Mouse (Mus musculus) intestine, postnatal 0 days (tissue): ENCODE measurements around the gene Slc16a4. TPM values are rescaled to one million over a fixed set of nuclear protein-coding genes. Genes with fewer than 3 reads are reported as not detected.

Source experiments
- ATAC-seq: fragments of 200-750 bp; cut with Nextera tagmentation; 2 replicates; pipeline ENCODE4 v1.8.0; 2017; ENCODE audit warnings: mild to moderate bottlenecking, moderate TSS enrichment, moderate library complexity
- H3K27ac ChIP-seq: fragments of 300-500 bp; sonication (generic); 2 replicates; pipeline ENCODE4 v1.5.1; 2014; ENCODE audit warnings: mild to moderate bottlenecking, low read depth, low read length, moderate library complexity
- H3K27me3 ChIP-seq: fragments of 300-500 bp; sonication (generic); replicated peaks from 2 replicates; pipeline ENCODE4 v1.6.1; 2014; ENCODE audit warnings: low read length, mixed read lengths; ENCODE audit not compliant: control insufficient read depth, insufficient read depth
- H3K36me3 ChIP-seq: fragments of 300-500 bp; sonication (generic); 2 replicates; pipeline ENCODE4 v1.6.1; 2014; ENCODE audit warnings: mild to moderate bottlenecking, moderate library complexity; ENCODE audit not compliant: control insufficient read depth, insufficient read depth
- H3K4me1 ChIP-seq: fragments of 300-500 bp; sonication (generic); replicated peaks from 2 replicates; pipeline ENCODE4 v1.6.1; 2014; ENCODE audit warnings: antibody characterized with exemption, low read length, mixed read lengths; ENCODE audit not compliant: control insufficient read depth, insufficient read depth
- H3K4me2 ChIP-seq: fragments of 300-500 bp; sonication (generic); replicated peaks from 2 replicates; pipeline ENCODE4 v1.6.1; 2014; ENCODE audit warnings: low read depth, mild to moderate bottlenecking, moderate library complexity
- H3K4me3 ChIP-seq: fragments of 300-500 bp; sonication (generic); 2 replicates; pipeline ENCODE4 v1.5.1; 2014; ENCODE audit warnings: low read depth, low read length
- H3K9ac ChIP-seq: fragments of 300-500 bp; sonication (generic); 2 replicates; pipeline ENCODE4 v1.6.1; 2014; ENCODE audit warnings: mild to moderate bottlenecking, low read depth, low read length
- H3K9me3 ChIP-seq: fragments of 300-500 bp; sonication (generic); 2 replicates; pipeline ENCODE4 v1.6.1; 2016; ENCODE audit warnings: mixed run types; ENCODE audit not compliant: control insufficient read depth
- CTCF ChIP-seq: sonication (generic); IDR thresholded peaks from 2 replicates; pipeline ENCODE4 v1.5.1; 2016; ENCODE audit warnings: low read depth, mild to moderate bottlenecking, control low read depth, antibody characterized with exemption, moderate library complexity
- WGBS: fragments of 180-500 bp; shearing (Covaris S2); extraction: QIAGEN DNeasy Blood & Tissue Kit; methylation state at CpG from one replicate; pipeline ENCODE4 v1.1.7; 2014; 5-methylcytosine and 5-hydroxymethylcytosine counted together
- polyA plus RNA-seq: library from polyadenylated mRNA; unstranded; fragments of >200 nt; fragmentation: Nextera tagmentation; extraction: Ambion mirVana; gene quantifications from 2 replicates; pipeline ENCODE4 v1.2.1, GENCODE M21; 2015

Gene Slc16a4
- polyA plus RNA-seq, 1 experiment from 2014 or later, result 0.83 TPM

DNA sequence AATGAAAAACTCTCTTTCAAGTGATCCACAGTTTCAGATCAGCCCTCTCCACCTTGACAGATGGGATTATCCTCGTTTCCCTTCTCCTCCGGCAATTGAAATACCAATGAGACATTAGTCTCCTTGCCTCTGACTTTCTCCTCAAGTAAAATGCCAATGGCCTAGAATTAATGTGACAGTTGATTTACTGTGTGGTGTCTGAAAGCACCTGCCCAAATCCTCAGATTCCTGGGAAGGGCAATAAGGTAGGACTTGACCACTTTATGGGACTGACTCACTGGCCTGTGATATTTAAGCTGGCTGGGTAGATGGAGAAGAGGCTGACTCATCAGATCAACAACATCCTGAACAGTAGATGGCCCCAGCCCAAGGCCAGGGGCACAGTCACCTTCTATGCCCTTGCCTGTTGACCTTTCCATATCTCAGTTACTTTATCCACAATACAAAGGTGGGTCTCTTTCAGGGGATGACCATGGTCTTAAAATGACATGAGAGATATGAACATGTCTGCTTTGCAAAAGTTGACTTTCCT, 24.1 kb upstream of the Slc16a4 start:
- ATAC-seq, result no peak
- TF ChIP-seq CTCF, result no peak
- H3K27me3 ChIP-seq, result no peaks in the 10 kb centered on the region
- H3K4me2 ChIP-seq, result no peak overlapping the region
- WGBS, result 65% methylated on average over 2 of the region's 2 CpGs
- H3K9ac ChIP-seq, result no peak overlapping the region
- H3K27ac ChIP-seq, result no peak overlapping the region
- H3K36me3 ChIP-seq, result no peaks in the 10 kb centered on the region
- H3K9me3 ChIP-seq, result no peaks in the 10 kb centered on the region
- H3K4me1 ChIP-seq, result no peaks in the 10 kb centered on the region
- no peak overlapping the region for H3K4me3 ChIP-seq

- H3K36me3 ChIP-seq, result no peaks in the 10 kb centered on the region
- no peaks in the 10 kb centered on the region for H3K9me3 ChIP-seq
- H3K4me2 ChIP-seq, result no peak overlapping the region
- ATAC-seq, result no peak
- TF ChIP-seq CTCF, result no peak
- 81% methylated on average over 3 of the region's 3 CpGs for WGBS
- no peak overlapping the region for H3K9ac ChIP-seq
- no peaks in the 10 kb centered on the region for H3K4me1 ChIP-seq
- no peak overlapping the region for H3K4me3 ChIP-seq
- H3K27ac ChIP-seq, result no peak overlapping the region
- H3K27me3 ChIP-seq, result no peaks in the 10 kb centered on the region
Observed at GRCm38 (mm10) chr3:107272433-107272832, 18.6 kb upstream of the Slc16a4 start.

DNA sequence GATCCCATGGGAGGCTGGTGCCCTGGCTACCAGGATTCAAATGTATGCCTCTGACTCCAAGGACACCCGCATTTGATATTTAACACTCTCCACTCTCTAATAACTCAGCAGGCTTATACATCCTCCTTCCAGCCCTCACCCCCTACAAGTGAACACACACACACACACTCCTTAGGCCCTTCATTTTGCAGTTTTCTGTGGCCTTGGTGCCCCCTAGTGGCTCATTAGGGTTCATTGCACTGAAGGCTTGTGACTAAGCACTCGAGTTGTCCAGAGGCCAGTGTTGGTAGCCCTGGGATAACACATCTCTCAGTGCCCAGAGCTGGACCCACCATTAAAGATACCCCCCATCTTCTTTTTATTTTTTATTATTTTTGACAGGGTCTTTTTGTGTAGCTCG, 17.2 kb upstream of the Slc16a4 start:
- Histone ChIP-seq H3K36me3 (no peaks in the 10 kb centered on the region), H3K4me3 (no peak overlapping the region), H3K4me2 (no peak overlapping the region), H3K27ac (no peak overlapping the region), H3K9me3 (no peaks in the 10 kb centered on the region), H3K4me1 (no peaks in the 10 kb centered on the region), H3K9ac (no peak overlapping the region), H3K27me3 (no peaks in the 10 kb centered on the region)
- peak; percentile 93 for TF ChIP-seq CTCF
- ATAC-seq, result peak; percentile 68; the same call in 1 of the 2 replicates
- WGBS, result 17% methylated on average over 3 of the region's 3 CpGs

DNA sequence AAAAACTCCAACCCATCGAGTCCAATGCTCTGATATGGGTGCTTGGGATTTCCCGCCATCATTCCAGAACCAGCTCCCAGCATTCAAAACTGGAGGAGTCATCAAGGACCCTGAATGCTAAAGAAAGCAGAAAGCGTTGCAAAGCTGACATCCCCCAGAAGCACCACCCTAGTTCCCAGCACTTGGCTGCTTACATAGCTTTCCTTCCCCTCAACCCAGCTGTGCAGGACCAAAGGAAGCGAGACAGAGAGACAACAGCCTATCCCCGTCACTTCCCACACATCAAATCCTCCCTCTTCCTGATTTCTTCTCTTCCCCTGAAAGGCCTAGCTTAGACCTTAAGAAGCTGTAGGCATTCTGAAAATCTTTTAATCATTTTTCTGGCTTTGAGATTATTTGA, 15.7 kb upstream of the Slc16a4 start:
- H3K27ac ChIP-seq, result no peak overlapping the region
- no peak for ATAC-seq
- no peak overlapping the region for H3K4me2 ChIP-seq
- H3K27me3 ChIP-seq, result no peaks in the 10 kb centered on the region
- H3K4me3 ChIP-seq, result no peak overlapping the region
- H3K9me3 ChIP-seq, result no peaks in the 10 kb centered on the region
- no peaks in the 10 kb centered on the region for H3K36me3 ChIP-seq
- WGBS, result 53% methylated on average over 5 of the region's 5 CpGs
- no peak for TF ChIP-seq CTCF
- H3K9ac ChIP-seq, result no peak overlapping the region
- no peaks in the 10 kb centered on the region for H3K4me1 ChIP-seq

DNA sequence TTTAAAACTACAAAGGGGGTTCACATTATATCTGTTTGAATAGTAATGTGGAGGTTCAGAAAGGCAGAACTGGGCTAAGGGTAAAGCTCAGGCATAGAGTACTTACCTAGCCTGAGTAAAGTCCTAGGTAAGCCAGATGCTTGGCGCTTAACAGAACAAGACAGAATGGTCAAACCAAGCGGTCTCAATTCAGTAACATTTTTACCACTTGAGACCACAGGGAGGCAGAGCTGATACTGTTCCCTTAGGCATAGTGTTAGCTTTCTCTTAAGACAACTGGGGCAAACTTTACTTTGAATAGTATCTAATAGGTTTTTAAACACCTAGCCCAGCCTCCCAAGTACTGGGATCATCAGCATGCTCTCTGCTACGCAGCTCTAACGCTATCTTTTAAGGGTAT, 15.0 kb upstream of the Slc16a4 start:
- ATAC-seq, result no peak
- Histone ChIP-seq H3K4me1 (no peaks in the 10 kb centered on the region), H3K4me2 (no peak overlapping the region), H3K9me3 (no peaks in the 10 kb centered on the region), H3K27ac (no peak overlapping the region), H3K4me3 (no peak overlapping the region), H3K9ac (no peak overlapping the region), H3K36me3 (no peaks in the 10 kb centered on the region), H3K27me3 (no peaks in the 10 kb centered on the region)
- TF ChIP-seq CTCF, result peak; percentile 52
- WGBS, result 51% methylated on average over 4 of the region's 4 CpGs

DNA sequence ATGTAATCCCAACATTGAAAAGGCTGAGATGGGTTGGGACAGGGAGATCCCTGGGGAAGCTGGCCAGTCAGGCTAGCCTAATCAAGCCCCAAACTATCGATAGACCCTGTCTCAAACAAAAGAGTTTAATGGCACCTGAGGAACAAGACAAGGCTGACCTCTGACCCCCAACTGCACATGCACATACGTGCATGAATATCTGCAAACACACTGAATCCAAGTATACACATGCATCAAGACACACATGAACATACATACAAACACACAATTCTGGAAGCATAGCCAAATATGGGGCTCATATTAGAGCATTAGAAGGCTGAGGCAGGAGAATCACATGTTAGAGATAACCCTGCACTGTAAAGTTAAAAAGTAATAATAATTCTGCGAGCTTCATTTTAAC, 14.4 kb upstream of the Slc16a4 start:
- ATAC-seq, result no peak
- 75% methylated on average over 3 of the region's 3 CpGs for WGBS
- no peak overlapping the region for H3K4me3 ChIP-seq

More for the DNA sequence above, 14.4 kb upstream of the Slc16a4 start:
- Histone ChIP-seq H3K27ac (no peak overlapping the region), H3K36me3 (0 out of 2 replicates have a peak, but pooled peaks cover under 1% of the 10 kb centered on the region), H3K4me1 (no peaks in the 10 kb centered on the region), H3K9me3 (no peaks in the 10 kb centered on the region), H3K9ac (no peak overlapping the region), H3K4me2 (no peak overlapping the region), H3K27me3 (no peaks in the 10 kb centered on the region)
- no peak for TF ChIP-seq CTCF
